Mouse (Mus musculus): ENCODE data around the gene Rcc1.
"Not testable (repeated sequence)": the region's sequence is repeated elsewhere in the genome, so short reads cannot be mapped to it uniquely, and the experiment has no call there.

Gene Rcc1

DNA sequence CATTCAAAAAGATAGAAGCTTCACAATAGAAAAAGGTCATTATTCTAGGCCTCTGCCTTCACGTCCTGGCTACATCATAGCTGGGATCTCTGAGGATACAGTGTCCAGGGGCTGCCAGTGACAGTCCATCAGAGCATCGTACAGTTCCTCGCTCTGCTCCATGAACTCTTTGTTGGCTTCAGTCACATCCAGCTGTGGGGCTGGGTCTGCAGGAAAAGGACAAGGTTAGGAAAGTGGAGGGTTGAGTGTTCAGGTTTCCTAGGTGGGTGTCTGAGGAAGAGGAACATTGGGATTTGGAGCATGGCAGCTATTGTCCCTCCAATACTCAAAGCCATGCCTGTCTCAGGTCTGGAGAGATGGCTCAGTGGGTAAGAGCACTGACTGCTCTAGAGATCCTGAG is 41.6 kb downstream of the Rcc1 start:
- no peak for DNase-seq (ENCODE audit: low spot score)

GRCm38 (mm10) chr4:132311209-132311608 is 42.2 kb downstream of the Rcc1 start:
- DNase-seq (ENCODE audit: low spot score) = no peak

GRCm38 (mm10) chr4:132309849-132310472 is 43.4 kb downstream of the Rcc1 start:
- peak; percentile 72 for DNase-seq (ENCODE audit: low spot score)

- DNase-seq (ENCODE audit: low spot score) = peak; percentile 59
Measured at GRCm38 (mm10) chr4:132309140-132309848, 44.1 kb downstream of the Rcc1 start.

DNA sequence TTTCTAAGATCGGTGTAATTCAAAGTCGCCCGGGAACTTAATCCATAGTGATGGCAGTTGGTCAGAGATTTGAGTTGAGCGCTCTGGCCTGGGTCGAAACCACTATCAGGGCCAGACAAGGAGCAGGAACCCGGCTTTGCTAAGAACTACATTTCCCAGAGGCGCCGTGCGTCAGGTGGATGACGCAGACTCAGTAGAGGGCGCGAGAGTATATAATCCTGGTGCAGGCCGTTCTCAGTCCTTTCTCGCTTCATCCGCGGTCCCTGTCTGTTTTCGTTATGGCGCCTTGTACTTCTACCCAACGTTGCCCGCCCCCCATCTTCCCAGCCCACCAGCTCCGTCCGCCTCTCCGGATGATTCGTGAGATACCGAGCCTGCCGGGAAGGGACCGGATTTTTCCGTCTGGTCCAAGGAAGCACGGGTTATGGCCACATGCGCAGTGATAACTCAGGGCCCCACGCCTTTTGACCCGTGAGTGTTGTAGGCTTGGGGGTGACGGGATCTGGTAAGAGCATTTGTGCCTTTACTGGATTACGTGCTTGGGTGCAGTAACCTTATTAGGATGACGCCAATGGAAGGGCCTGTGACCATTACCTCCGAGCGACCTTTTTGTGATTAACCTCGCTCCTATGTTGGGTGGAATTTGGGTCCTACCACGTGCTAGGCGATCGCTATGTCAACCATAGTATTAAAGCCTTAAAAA is 44.8 kb downstream of the Rcc1 start:
- peak; percentile 89 for DNase-seq (ENCODE audit: low spot score)

- no peak for DNase-seq (ENCODE audit: low spot score)
Measured at GRCm38 (mm10) chr4:132306004-132306403, 47.4 kb downstream of the Rcc1 start.

GRCm38 (mm10) chr4:132305276-132305675 is 48.1 kb downstream of the Rcc1 start:
- no peak for DNase-seq (ENCODE audit: low spot score)

GRCm38 (mm10) chr4:132303484-132303883 is 49.9 kb downstream of the Rcc1 start:
- DNase-seq (ENCODE audit: low spot score) = not testable (repeated sequence)

DNA sequence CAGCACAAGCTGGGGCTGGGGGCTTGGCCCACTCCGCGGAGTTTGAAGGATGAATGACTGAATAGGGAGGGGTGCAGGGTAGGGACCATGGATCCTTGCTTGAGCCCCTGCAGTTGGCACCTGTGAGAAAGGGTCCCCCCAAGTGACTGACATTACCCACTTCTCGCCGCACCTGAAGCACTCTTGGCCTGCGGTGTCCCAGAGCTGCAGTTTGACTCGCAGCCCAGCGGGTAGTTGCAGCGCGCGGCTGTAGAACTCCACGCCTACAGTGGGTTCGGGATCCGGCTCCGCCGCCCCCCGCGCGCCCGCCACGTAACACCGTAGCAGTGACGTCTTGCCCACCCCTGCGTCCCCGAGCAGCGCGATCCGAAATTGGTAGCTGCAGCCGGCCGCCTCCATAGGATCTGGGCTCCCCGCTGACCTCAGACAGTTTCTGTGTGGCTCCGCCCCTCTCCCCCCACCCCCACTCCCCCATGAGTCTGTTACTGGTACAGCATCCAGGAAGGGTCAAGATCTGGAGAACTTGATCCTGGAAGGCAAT is 50.4 kb downstream of the Rcc1 start, which contains the start of gene Rab42:
Rab42 (minus strand) TSS at position 447 of the 541 bp plus-strand sequence.
- DNase-seq (ENCODE audit: low spot score) = peak; percentile 52

GRCm38 (mm10) chr4:132301965-132302938 is 51.2 kb downstream of the Rcc1 start:
- DNase-seq (ENCODE audit: low spot score) = no peak

- DNase-seq (ENCODE audit: low spot score) = no peak
Measured at GRCm38 (mm10) chr4:132301486-132301885, 51.9 kb downstream of the Rcc1 start.

GRCm38 (mm10) chr4:132299849-132300248 is 53.6 kb downstream of the Rcc1 start:
- DNase-seq (ENCODE audit: low spot score) = no peak

DNA sequence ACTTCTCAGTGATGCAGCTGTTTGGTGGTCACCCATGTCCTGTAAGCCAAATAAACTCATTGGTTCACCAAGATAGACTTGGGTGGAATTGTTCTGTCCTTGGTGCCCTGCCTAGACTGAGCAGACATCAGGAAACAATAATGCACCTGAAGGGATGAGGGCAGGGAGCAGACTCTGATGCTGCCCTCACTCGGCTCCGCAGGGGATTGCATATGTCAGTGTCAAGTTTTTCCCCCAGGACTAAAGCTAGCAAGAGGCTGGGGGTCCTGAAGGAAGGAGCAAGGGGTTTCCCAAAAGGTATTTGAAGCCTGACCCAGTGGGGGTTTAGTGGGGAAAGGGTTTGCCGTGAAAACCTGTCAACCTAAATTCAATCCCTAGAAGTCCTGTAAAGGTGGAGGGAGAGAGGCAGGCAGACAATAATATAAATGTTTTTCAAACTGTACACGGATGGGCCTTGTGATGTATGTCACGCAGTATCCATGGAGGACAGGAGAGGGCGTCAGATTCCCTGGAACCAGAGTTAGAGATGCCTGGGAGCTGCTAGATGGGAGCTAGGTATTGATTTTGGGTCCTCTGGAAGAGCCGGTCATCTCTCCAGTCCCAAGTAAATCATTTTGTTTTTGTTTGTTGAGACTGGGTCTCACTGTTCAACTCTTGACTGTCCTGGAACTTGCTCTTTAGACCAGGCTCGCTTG is 57.6 kb downstream of the Rcc1 start:
- DNase-seq (ENCODE audit: low spot score) = no peak

- no peak for DNase-seq (ENCODE audit: low spot score)
Measured at GRCm38 (mm10) chr4:132293682-132294240, 59.6 kb downstream of the Rcc1 start.

DNA sequence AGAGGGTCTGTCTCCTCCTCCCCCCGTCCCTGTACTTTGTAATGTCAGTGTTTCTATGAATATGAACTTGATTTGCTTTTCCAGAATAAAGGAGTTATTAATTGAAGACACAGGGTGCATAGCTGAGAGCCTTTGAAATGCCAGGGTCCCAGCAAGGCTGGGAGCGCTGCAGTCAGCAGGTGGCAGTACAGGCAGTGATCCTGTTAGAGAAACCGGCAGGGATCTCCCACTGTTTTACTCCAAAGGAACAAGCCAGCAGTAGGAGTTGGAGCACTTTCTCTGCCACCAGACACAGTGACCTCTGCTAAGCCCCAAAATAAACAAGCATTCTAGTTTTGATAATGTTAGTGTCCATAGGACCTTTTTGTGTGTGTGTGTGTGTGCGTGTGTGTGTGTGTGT is 60.4 kb downstream of the Rcc1 start:
- DNase-seq (ENCODE audit: low spot score) = no peak

- no peak for DNase-seq (ENCODE audit: low spot score)
Measured at GRCm38 (mm10) chr4:132291624-132292335, 61.6 kb downstream of the Rcc1 start.

DNA sequence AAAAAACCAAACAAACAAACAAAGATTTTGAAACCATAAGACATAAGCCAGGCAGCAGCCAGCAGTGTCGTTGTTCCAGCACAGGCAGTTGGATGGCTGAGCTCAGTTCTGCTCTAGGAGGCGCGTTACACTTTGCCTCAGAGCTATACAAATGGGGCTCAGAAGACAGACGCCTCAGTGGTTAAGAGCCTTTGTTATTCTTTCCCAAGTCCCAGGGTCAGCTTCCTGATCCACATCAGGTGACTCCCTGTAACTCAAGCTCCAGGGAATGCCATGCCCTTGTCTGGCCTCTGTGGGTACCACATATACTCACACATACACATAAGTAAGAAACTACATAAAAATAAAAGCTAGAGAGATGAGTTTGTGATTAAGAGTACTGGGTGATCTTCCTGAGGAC is 62.3 kb downstream of the Rcc1 start:
- DNase-seq (ENCODE audit: low spot score) = no peak

- DNase-seq (ENCODE audit: low spot score) = not testable (repeated sequence)
Measured at GRCm38 (mm10) chr4:132288840-132289239, 64.6 kb downstream of the Rcc1 start.

Data from c-Kit-positive CD71-positive TER-119-positive erythroid progenitor cells, embryonic 14.5 days (primary cell).